Mouse (Mus musculus) liver, embryonic 14 days (tissue): ENCODE data around the gene Olfr466. TPM values are rescaled to one million over a fixed set of nuclear protein-coding genes. Genes with fewer than 3 reads are reported as not detected.

ENCODE experiments used
- polyA plus RNA-seq: library from polyadenylated mRNA; depleted of rRNA; stranded (reverse); fragments of >200 nt; gene quantifications from 2 replicates; pipeline ENCODE4 v1.2.3, GENCODE M21; 2012; rRNA removed

Gene Olfr466
- polyA plus RNA-seq: not detected in 2 replicates

GRCm38 (mm10) chr13:65149940-65150339 lies at the start of gene Olfr466:
Gene Olfr466, plus strand, starts transcription at chr13:65150240.

GRCm38 (mm10) chr13:65112459-65113110 lies 37.5 kb upstream of the Olfr466 start, which contains the start of gene Mfsd14b:
Gene Mfsd14b, minus strand, starts transcription at chr13:65112975.

GRCm38 (mm10) chr13:65137789-65138188 lies 12.3 kb upstream of the Olfr466 start, which contains the start of gene Olfr465-ps1:
Gene Olfr465-ps1, plus strand, starts transcription at chr13:65138089.

Other genes starting within 250 kb of the Olfr466 start
- under 0.01 TPM in 1 of 2 replicates, not detected in the other for gene Cntnap3, start 246.3 kb upstream of the Olfr466 start, polyA plus RNA-seq
- gene Spata31, start 232.8 kb upstream of the Olfr466 start, polyA plus RNA-seq: not detected in 2 replicates
- not detected in 2 replicates for gene Spata31d1c, start 117.2 kb upstream of the Olfr466 start, polyA plus RNA-seq
- not detected in 2 replicates for gene Prss47, start 97.5 kb upstream of the Olfr466 start, polyA plus RNA-seq
- 15.9 and 17.6 TPM in 2 replicates for gene Mfsd14b, start 37.3 kb upstream of the Olfr466 start, polyA plus RNA-seq
- not detected in 2 replicates for gene Olfr465-ps1, start 12.2 kb upstream of the Olfr466 start, polyA plus RNA-seq
- not detected in 2 replicates for gene Nlrp4f, start 55.7 kb downstream of the Olfr466 start, polyA plus RNA-seq
- not detected in 2 replicates for gene Gm10775, start 109.3 kb downstream of the Olfr466 start, polyA plus RNA-seq
- 7.2 and 8.2 TPM in 2 replicates for gene Zfp369, start 128.6 kb downstream of the Olfr466 start, polyA plus RNA-seq